Mouse (Mus musculus): ENCODE data around the gene Abhd12b. TPM values are rescaled to one million over a fixed set of nuclear protein-coding genes. Genes with fewer than 3 reads are reported as not detected.

Abhd12b gene
- not detected for total RNA-seq (2021)
- long read RNA-seq, experiment 1 = 0 reads
- long read RNA-seq, experiment 2 = 0 reads

GRCm38 (mm10) chr12:70153842-70154241 is at the start of gene Abhd12b:
Gene Abhd12b, plus strand, starts transcription at chr12:70154142.
- DNase-seq (ENCODE audit: low spot score) = no peak

GRCm38 (mm10) chr12:70104199-70104598 is 49.7 kb upstream of the Abhd12b start:
- DNase-seq (ENCODE audit: low spot score) = peak; percentile 43

GRCm38 (mm10) chr12:70104776-70105420 is 49.0 kb upstream of the Abhd12b start:
- DNase-seq (ENCODE audit: low spot score) = no peak

GRCm38 (mm10) chr12:70105885-70106284 is 48.1 kb upstream of the Abhd12b start:
- DNase-seq (ENCODE audit: low spot score) = no peak

- DNase-seq (ENCODE audit: low spot score) = peak; percentile 22
These were observed 47.4 kb upstream of the Abhd12b start for GRCm38 (mm10) chr12:70106508-70106907.

- DNase-seq (ENCODE audit: low spot score) = no peak
These were observed 45.8 kb upstream of the Abhd12b start for GRCm38 (mm10) chr12:70108104-70108503.

- peak; percentile 18 for DNase-seq (ENCODE audit: low spot score)
These were observed 44.0 kb upstream of the Abhd12b start for GRCm38 (mm10) chr12:70109921-70110320.

GRCm38 (mm10) chr12:70110375-70111116 is 43.4 kb upstream of the Abhd12b start:
- no peak for DNase-seq (ENCODE audit: low spot score)

- no peak for DNase-seq (ENCODE audit: low spot score)
These were observed 42.9 kb upstream of the Abhd12b start for GRCm38 (mm10) chr12:70111117-70111366.

GRCm38 (mm10) chr12:70111367-70112089 is 42.4 kb upstream of the Abhd12b start:
- DNase-seq (ENCODE audit: low spot score) = peak; percentile 71

- DNase-seq (ENCODE audit: low spot score) = no peak
These were observed 41.9 kb upstream of the Abhd12b start for GRCm38 (mm10) chr12:70112090-70112383.

GRCm38 (mm10) chr12:70113351-70113750 is 40.6 kb upstream of the Abhd12b start, which contains the start of gene Nin:
Gene Nin, minus strand, starts transcription at chr12:70113717.
- DNase-seq (ENCODE audit: low spot score) = no peak

GRCm38 (mm10) chr12:70117146-70117545 is 36.8 kb upstream of the Abhd12b start:
- DNase-seq (ENCODE audit: low spot score) = no peak

- DNase-seq (ENCODE audit: low spot score) = peak; percentile 32
These were observed 35.1 kb upstream of the Abhd12b start for GRCm38 (mm10) chr12:70118721-70119345.

GRCm38 (mm10) chr12:70119552-70119951 is 34.4 kb upstream of the Abhd12b start:
- DNase-seq (ENCODE audit: low spot score) = no peak

- no peak for DNase-seq (ENCODE audit: low spot score)
These were observed 27.3 kb upstream of the Abhd12b start for GRCm38 (mm10) chr12:70126626-70127025.

GRCm38 (mm10) chr12:70129105-70129504 is 24.8 kb upstream of the Abhd12b start:
- no peak for DNase-seq (ENCODE audit: low spot score)

- peak; percentile 43 for DNase-seq (ENCODE audit: low spot score)
These were observed 22.8 kb upstream of the Abhd12b start for GRCm38 (mm10) chr12:70131042-70131675.

GRCm38 (mm10) chr12:70134627-70135235 is 19.2 kb upstream of the Abhd12b start:
- DNase-seq (ENCODE audit: low spot score) = no peak

GRCm38 (mm10) chr12:70136185-70136756 is 17.7 kb upstream of the Abhd12b start:
- DNase-seq (ENCODE audit: low spot score) = no peak

- DNase-seq (ENCODE audit: low spot score) = no peak
These were observed 16.8 kb upstream of the Abhd12b start for GRCm38 (mm10) chr12:70137095-70137494.
